Mouse (Mus musculus) stomach, embryonic 15.5 days (tissue): ENCODE results near the gene Plch2. TPM values are rescaled to one million over a fixed set of nuclear protein-coding genes. Genes with fewer than 3 reads are reported as not detected.

ENCODE experiments used
- ATAC-seq: fragments of 200-750 bp; cut with Nextera tagmentation; 2 replicates; pipeline ENCODE4 v1.8.0; 2017; ENCODE audit warnings: low read depth, moderate number of reproducible peaks, moderate TSS enrichment; ENCODE audit not compliant: insufficient read depth, low FRiP score
- H3K27ac ChIP-seq: fragments of 300-500 bp; sonication (generic); 2 replicates; pipeline ENCODE4 v1.5.1; 2015; ENCODE audit warnings: mild to moderate bottlenecking, inconsistent platforms
- H3K27me3 ChIP-seq: fragments of 300-500 bp; sonication (generic); replicated peaks from 2 replicates; pipeline ENCODE4 v1.6.1; 2015; ENCODE audit warnings: inconsistent platforms
- H3K36me3 ChIP-seq: fragments of 300-500 bp; sonication (generic); 2 replicates; pipeline ENCODE4 v1.6.1; 2015; ENCODE audit warnings: inconsistent platforms
- H3K4me1 ChIP-seq: fragments of 300-500 bp; sonication (generic); 2 replicates; pipeline ENCODE4 v1.6.1; 2015; ENCODE audit warnings: inconsistent platforms
- H3K4me2 ChIP-seq: fragments of 300-500 bp; sonication (generic); 2 replicates; pipeline ENCODE4 v1.6.1; 2015; ENCODE audit warnings: mild to moderate bottlenecking, inconsistent platforms
- H3K4me3 ChIP-seq: fragments of 300-500 bp; sonication (generic); replicated peaks from 2 replicates; pipeline ENCODE4 v1.5.1; 2015; ENCODE audit warnings: inconsistent platforms
- H3K9ac ChIP-seq: fragments of 300-500 bp; sonication (generic); 2 replicates; pipeline ENCODE4 v1.6.1; 2015; ENCODE audit warnings: inconsistent platforms
- H3K9me3 ChIP-seq: fragments of 300-500 bp; sonication (generic); 2 replicates; pipeline ENCODE4 v1.6.1; 2016; ENCODE audit warnings: inconsistent platforms
- WGBS: fragments of 180-500 bp; shearing (Covaris S2); methylation state at CpG from one replicate; pipeline ENCODE4 v1.1.7; 2015; 5-methylcytosine and 5-hydroxymethylcytosine counted together
- polyA plus RNA-seq: library from polyadenylated mRNA; unstranded; fragments of >200 nt; fragmentation: Nextera tagmentation; extraction: Ambion mirVana; gene quantifications from 2 replicates; pipeline ENCODE4 v1.2.1, GENCODE M21; 2015

Plch2 gene
- polyA plus RNA-seq, 1 experiment from 2014 or later, result 24.7 TPM

DNA sequence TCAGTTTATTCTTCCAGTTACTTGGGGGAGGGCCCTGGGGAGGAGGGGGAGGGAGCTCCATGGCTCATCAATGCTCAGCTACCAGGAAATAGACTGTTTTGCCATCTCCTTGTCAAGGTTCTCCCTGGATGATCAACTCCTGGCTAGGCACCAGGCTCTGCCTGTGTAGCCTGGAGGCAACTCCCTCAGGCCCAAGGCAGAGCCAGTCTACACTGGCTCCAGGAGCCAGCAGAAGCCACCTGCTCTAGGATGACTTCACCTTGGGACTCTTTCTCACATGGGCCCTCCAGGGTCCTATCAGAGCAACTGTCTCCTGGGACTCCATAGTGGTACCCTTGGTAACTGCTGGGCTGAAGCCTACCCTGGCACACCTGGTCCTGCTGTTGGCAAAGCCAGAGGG is 48.5 kb downstream of the Plch2 start:
- no peaks in the 10 kb centered on the region for H3K9me3 ChIP-seq
- no peaks in the 10 kb centered on the region for H3K27me3 ChIP-seq
- no peak overlapping the region for H3K4me2 ChIP-seq

DNA sequence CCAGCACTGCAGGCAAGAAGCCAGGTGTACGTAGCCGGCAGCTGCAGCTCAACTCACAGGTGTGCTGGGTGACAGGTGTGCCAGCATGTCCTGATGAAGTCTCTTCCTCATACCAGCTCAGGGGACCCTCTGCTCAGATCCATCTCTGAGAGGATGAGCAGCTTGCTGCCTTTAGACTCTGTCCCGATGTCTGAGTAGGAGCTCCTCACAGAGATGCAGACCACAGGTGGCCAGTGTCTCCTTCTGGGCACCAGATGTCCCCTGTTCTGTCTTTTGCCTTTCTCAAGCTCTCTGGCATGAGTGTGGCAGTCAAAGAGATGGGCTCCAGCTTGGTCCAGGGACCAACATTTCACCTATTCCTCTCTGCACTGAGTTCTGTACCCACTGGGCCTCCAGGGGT is 48.9 kb downstream of the Plch2 start:
- H3K9me3 ChIP-seq, result no peaks in the 10 kb centered on the region
- no peak overlapping the region for H3K9ac ChIP-seq
- no peak overlapping the region for H3K4me2 ChIP-seq
- no peaks in the 10 kb centered on the region for H3K36me3 ChIP-seq
- no peaks in the 10 kb centered on the region for H3K4me1 ChIP-seq
- WGBS, result 82% methylated on average over 3 of the region's 3 CpGs
- H3K27ac ChIP-seq, result no peak overlapping the region
- H3K4me3 ChIP-seq, result no peak overlapping the region
- no peaks in the 10 kb centered on the region for H3K27me3 ChIP-seq
- ATAC-seq, result no peak

More for the DNA sequence above, 48.5 kb downstream of the Plch2 start:
- no peak overlapping the region for H3K27ac ChIP-seq
- no peaks in the 10 kb centered on the region for H3K4me1 ChIP-seq
- no peaks in the 10 kb centered on the region for H3K36me3 ChIP-seq
- H3K9ac ChIP-seq, result no peak overlapping the region
- H3K4me3 ChIP-seq, result no peak overlapping the region
- no peak for ATAC-seq

DNA sequence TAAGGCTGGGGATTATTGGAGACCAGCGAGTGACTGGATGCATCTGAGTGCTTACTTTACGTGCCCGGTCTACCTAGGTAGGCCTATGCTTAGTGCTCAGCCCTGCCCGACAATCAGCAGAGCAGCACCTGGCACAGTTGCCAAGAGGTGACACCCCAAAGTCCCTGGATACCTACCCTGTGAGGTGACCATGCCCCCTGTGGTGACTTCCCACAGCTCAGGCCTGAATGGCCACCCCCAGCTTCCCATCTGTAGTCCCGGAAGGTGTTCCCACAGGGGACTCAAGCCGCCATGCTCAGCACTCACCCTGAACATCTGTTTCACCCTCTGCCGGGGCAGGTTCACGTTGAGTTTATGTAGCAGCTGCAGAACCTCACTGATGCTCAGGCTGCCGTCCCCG is 50.3 kb downstream of the Plch2 start:
- no peak for ATAC-seq

DNA sequence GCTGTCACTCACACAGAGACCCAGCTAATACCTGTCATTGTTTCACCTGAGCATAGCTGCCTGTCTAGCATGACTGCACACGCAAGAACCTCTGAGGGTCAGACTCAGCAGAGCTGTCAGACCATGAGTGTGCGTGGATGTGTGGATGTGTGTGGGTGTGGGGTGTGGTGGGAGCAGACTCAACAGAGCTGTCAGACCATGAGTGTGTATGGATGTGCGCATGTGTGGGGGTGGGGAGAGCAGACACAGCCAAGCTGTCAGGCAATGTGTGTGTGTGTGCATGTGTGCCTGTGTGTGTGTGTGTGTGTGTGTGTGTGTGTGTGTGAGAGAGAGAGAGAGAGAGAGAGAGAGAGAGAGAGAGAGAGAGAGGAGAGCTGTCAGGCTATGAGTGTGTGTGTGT is 51.3 kb downstream of the Plch2 start:
- Histone ChIP-seq H3K9me3 (no peaks in the 10 kb centered on the region), H3K4me3 (no peak overlapping the region), H3K27ac (no peak overlapping the region), H3K4me1 (no peaks in the 10 kb centered on the region), H3K4me2 (no peak overlapping the region), H3K27me3 (no peaks in the 10 kb centered on the region), H3K9ac (no peak overlapping the region), H3K36me3 (no peaks in the 10 kb centered on the region)
- no peak for ATAC-seq
- WGBS, result 85% methylated on average over 3 of the region's 3 CpGs

More for the DNA sequence above, 50.3 kb downstream of the Plch2 start:
- Histone ChIP-seq H3K36me3 (no peaks in the 10 kb centered on the region), H3K4me3 (no peak overlapping the region), H3K9me3 (no peaks in the 10 kb centered on the region), H3K9ac (no peak overlapping the region), H3K27ac (no peak overlapping the region), H3K4me2 (no peak overlapping the region), H3K27me3 (no peaks in the 10 kb centered on the region), H3K4me1 (no peaks in the 10 kb centered on the region)
- WGBS, result 43% methylated on average over 10 of the region's 10 CpGs

- Histone ChIP-seq H3K27ac (no peak overlapping the region), H3K4me2 (no peak overlapping the region), H3K4me1 (no peaks in the 10 kb centered on the region), H3K27me3 (no peaks in the 10 kb centered on the region), H3K9me3 (no peaks in the 10 kb centered on the region), H3K4me3 (no peak overlapping the region), H3K9ac (no peak overlapping the region), H3K36me3 (no peaks in the 10 kb centered on the region)
- ATAC-seq, result no peak
- 74% methylated on average over 5 of the region's 5 CpGs for WGBS
These were observed 57.2 kb downstream of the Plch2 start for GRCm38 (mm10) chr4:154999379-154999778.

DNA sequence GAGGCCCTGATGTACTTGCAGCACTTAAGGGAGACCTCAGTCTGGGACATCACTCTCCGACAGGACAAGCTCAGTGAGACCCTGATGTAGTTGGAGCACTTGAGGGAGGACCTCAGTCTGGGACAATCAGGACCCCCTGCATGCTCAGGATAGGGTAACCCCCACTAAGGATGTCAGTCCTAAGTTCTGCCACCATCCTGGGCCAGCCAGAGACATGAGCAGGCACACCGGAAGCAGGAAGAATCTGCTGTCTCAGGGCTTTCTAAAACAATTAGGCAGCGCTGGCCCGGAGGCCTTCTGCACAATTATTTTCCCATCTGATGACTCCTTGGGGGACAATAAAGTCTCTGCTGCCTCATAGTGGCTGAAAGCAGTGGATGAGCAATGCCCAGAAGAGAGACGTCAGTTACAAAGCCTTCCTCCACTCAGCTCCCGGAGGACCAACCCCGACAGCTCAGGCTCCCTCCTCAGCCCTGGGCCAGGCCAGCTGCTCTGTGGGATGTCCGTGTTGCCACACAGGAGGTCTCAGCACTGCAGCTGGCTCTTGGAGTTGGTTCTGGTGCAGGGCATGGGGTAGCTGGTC is 59.9 kb downstream of the Plch2 start:
- Histone ChIP-seq H3K36me3 (no peaks in the 10 kb centered on the region), H3K9ac (no peak overlapping the region), H3K9me3 (no peaks in the 10 kb centered on the region), H3K4me1 (no peaks in the 10 kb centered on the region), H3K4me3 (no peak overlapping the region), H3K4me2 (no peak overlapping the region), H3K27ac (no peak overlapping the region), H3K27me3 (no peaks in the 10 kb centered on the region)
- WGBS, result 40% methylated on average over 8 of the region's 8 CpGs
- ATAC-seq, result no peak

DNA sequence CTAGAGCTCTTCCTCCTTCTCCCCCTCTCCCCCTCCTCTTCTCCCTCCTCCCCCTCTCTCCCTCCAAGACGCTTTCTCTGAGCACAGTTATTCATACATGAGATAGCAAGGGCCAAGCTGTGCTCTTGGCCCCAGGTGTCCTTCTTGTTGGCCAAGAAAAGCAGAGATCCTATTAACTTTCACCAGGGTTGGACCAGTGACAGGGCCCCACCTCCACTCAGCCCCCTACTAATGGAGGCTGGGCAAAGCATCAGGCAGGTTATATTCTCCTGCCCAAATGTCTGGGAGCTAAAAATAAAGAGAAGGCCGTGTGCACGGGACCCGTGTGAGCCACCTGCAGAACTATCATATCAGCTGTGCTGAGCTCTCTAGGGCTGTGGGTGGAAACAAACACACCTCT is 61.7 kb downstream of the Plch2 start:
- WGBS, result 64% methylated on average over 4 of the region's 4 CpGs
- no peak overlapping the region for H3K9ac ChIP-seq
- ATAC-seq, result no peak
- no peaks in the 10 kb centered on the region for H3K4me1 ChIP-seq
- H3K9me3 ChIP-seq, result no peaks in the 10 kb centered on the region
- H3K4me3 ChIP-seq, result no peak overlapping the region
- no peaks in the 10 kb centered on the region for H3K36me3 ChIP-seq
- H3K27ac ChIP-seq, result no peak overlapping the region
- no peak overlapping the region for H3K4me2 ChIP-seq
- H3K27me3 ChIP-seq, result no peaks in the 10 kb centered on the region

DNA sequence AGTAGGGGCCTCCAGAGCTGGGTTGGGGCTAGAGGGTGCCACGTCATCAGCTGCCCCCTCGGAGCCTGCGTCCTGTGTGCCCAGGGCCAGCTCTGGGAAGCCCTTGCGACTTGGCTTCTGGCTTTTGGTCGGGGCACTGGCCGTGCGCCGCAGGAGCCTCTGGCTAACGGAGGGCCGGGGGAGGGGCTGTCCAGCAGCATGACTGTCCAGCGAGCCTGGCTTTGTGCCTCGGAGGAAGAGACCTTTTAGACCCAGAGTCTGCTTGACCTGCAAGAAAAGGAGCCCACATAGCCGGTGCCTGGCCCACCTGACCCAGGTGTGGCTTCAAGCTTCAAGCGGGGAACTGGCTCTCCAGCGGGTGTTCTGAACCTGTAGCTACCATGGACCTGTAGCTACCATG is 69.8 kb downstream of the Plch2 start:
- H3K36me3 ChIP-seq, result no peaks in the 10 kb centered on the region
- H3K27me3 ChIP-seq, result no peaks in the 10 kb centered on the region
- WGBS, result 75% methylated on average over 15 of the region's 15 CpGs
- H3K9ac ChIP-seq, result no peak overlapping the region
- ATAC-seq, result no peak
- H3K4me2 ChIP-seq, result no peak overlapping the region
- H3K4me1 ChIP-seq, result peaks cover 21% of the 10 kb centered on the region; the same call in 1 of the 2 replicates
- no peaks in the 10 kb centered on the region for H3K9me3 ChIP-seq
- no peak overlapping the region for H3K4me3 ChIP-seq
- no peak overlapping the region for H3K27ac ChIP-seq

DNA sequence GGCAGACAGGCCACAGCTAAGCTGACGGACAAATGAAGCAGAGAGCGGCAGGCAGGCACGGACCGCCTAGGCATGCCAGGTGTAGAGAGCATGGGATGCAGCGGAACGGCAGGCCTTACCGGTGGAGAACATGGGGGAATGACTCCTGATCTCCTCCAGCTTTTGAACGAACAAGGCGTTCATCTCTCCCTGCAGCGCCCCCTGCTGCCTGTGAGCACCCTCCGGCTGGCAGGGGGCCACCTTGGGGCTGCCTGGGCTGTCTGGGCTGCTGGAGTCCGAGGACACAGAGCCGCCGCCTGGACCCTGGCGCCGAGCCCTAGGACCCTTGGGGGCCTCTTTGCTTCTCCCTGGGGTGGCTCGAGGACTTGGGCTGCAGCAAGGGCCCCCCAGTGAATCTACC is 70.5 kb downstream of the Plch2 start:
- Histone ChIP-seq H3K36me3 (peaks cover 3% of the 10 kb centered on the region; the same call in 1 of the 2 replicates), H3K27me3 (no peaks in the 10 kb centered on the region), H3K4me2 (peak overlapping the region; percentile 32; the same call in 1 of the 2 replicates), H3K4me3 (no peak overlapping the region), H3K27ac (no peak overlapping the region), H3K9ac (no peak overlapping the region), H3K9me3 (no peaks in the 10 kb centered on the region), H3K4me1 (peaks cover 21% of the 10 kb centered on the region; the same call in 1 of the 2 replicates)
- 17% methylated on average over 17 of the region's 17 CpGs for WGBS
- ATAC-seq, result no peak

DNA sequence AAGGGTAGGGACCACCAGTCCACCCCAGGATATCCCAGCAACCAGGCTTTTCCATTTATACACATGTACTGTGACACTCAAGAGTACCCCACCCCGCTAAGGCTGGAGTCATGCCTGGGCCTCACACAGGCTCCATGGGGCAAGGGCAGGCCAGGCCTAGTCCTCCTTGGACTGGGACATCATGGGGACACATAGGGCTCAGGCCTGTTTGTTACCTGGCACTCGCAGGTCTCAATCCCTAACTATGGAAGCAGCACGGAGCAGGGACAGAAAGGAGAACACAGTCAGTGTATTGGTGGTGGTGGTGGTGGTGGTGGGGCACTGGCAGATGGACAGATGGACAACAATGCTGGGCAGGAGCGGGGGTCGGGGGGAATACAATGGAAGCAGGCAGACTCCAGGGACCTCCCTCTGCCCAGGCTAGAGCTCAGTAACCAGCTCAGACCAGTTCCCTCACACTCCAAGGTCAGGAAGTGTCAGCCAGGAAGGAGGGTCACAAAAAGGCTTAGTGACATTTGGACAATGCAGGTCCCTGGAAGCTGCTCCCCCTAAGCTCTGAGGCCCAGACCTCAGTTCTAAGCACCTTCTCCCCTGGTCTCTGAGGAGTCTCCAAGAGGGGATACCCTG is 71.3 kb downstream of the Plch2 start:
- Histone ChIP-seq H3K9me3 (no peaks in the 10 kb centered on the region), H3K4me2 (no peak overlapping the region), H3K36me3 (peaks cover 5% of the 10 kb centered on the region; the same call in 1 of the 2 replicates), H3K4me1 (peaks cover 21% of the 10 kb centered on the region; the same call in 1 of the 2 replicates), H3K27ac (no peak overlapping the region), H3K4me3 (no peak overlapping the region), H3K9ac (no peak overlapping the region), H3K27me3 (no peaks in the 10 kb centered on the region)
- no peak for ATAC-seq
- WGBS, result 83% methylated on average over 5 of the region's 5 CpGs

DNA sequence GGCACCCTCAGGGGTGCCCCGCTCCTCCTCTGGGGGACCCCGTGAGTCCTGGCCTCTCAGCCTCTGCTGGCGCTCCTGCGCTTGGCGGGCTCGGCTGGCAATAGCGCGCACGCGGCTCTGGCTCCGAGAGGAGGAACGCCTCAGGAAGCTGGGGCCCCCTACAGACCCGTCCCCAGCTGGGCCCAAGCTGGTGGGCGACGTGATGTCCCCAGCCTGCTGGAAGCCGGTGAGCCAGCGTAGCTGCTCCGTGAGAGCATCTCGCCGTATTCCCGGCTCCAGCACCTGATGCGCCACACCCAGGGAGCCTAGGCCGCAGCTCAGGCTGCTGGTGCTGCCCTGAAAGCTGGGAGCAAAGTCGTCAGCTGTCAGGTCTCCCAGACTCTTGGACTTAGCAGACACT is 72.8 kb downstream of the Plch2 start:
- Histone ChIP-seq H3K4me3 (no peak overlapping the region), H3K4me1 (peaks cover 21% of the 10 kb centered on the region; the same call in 1 of the 2 replicates), H3K4me2 (no peak overlapping the region), H3K36me3 (peaks cover 15% of the 10 kb centered on the region), H3K27ac (no peak overlapping the region), H3K9me3 (no peaks in the 10 kb centered on the region), H3K27me3 (no peaks in the 10 kb centered on the region), H3K9ac (no peak overlapping the region)
- ATAC-seq, result no peak
- WGBS, result 33% methylated on average over 24 of the region's 24 CpGs

DNA sequence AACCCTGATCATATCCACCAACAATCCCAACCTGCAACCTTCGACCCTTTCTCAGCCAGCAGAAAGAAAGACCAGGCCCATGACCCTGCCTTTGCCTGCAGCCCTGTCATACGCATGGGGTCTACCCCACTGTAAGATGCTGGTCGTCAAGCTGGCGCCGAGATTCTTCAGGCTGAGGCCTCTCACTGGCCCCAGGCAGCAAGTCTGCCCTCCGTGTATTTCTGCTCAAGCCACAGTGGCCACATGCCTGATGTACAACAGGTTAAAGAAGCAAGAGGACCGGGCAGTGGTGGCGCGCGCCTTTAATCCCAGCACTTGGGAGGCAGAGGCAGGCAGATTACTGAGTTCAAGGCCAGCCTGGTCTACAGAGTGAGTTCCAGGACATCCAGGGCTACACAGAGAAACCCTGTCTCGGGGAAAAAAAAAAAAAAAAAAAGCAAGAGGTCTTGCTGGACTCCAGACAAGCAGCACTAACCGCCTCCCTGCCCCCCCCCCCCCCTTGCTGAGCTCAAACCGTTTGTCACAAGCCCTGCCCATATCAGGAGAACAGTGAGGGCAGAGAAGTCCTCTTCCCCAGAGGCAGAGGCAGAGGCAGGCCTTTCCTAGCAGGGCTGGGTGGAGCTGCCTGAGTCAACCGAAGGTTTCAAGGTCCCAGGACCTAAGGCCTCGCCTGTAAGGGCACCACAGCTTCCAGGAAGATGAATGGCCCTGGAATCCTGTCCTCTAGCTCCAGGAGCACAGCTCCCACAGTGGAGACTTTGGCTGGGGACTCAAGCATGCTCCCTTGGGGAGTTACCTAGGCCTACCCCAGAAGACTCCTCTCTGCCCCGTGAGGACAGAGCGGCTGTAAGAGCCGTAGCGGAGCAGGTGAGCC is 74.1 kb downstream of the Plch2 start:
- peaks cover 27% of the 10 kb centered on the region for H3K36me3 ChIP-seq
- no peak overlapping the region for H3K4me3 ChIP-seq
- 67% methylated on average over 19 of the region's 19 CpGs for WGBS
- H3K4me1 ChIP-seq, result peaks cover 21% of the 10 kb centered on the region; the same call in 1 of the 2 replicates
- H3K9me3 ChIP-seq, result no peaks in the 10 kb centered on the region
- H3K27ac ChIP-seq, result peak overlapping the region; percentile 51; the same call in 1 of the 2 replicates
- H3K9ac ChIP-seq, result no peak overlapping the region
- H3K4me2 ChIP-seq, result no peak overlapping the region
- H3K27me3 ChIP-seq, result no peaks in the 10 kb centered on the region
- no peak for ATAC-seq
